Mouse (Mus musculus) liver, embryonic 14.5 days (tissue): Measurements from ENCODE around the gene Pbx1. TPM values are rescaled to one million over a fixed set of nuclear protein-coding genes. Genes with fewer than 3 reads are reported as not detected.

ENCODE experiments used
- ATAC-seq: fragments of 200-750 bp; cut with Nextera tagmentation; 2 replicates; pipeline ENCODE4 v1.8.0; 2017; ENCODE audit warnings: moderate number of reproducible peaks, mild to moderate bottlenecking, moderate library complexity; ENCODE audit not compliant: insufficient read depth
- DNase-seq, 3 experiments: peaks; one replicate each; pipeline ENCODE4 v3.0.0-alpha.2; 2012 to 2013; ENCODE audit warnings: low read depth in 3 of 3, low spot score in 3 of 3
- H3K27ac ChIP-seq: fragments of 300-500 bp; sonication (generic); 2 replicates; pipeline ENCODE4 v1.5.1; 2014; ENCODE audit warnings: moderate library complexity, mild to moderate bottlenecking, control low read depth, inconsistent platforms
- H3K27me3 ChIP-seq: fragments of 300-500 bp; sonication (generic); 2 replicates; pipeline ENCODE4 v1.6.1; 2014; ENCODE audit warnings: mild to moderate bottlenecking, low read length, moderate library complexity; ENCODE audit not compliant: control insufficient read depth, insufficient read depth
- H3K36me3 ChIP-seq: fragments of 300-500 bp; sonication (generic); replicated peaks from 2 replicates; pipeline ENCODE4 v1.6.1; 2014; ENCODE audit warnings: low read depth; ENCODE audit not compliant: control insufficient read depth, insufficient read depth
- H3K4me1 ChIP-seq, 2 experiments: fragments of 200-500 bp in 1 of 2; fragments of 300-500 bp in 1 of 2; sonication (generic) in 1 of 2; replicated peaks; 2 replicates each; pipeline ENCODE4 v1.6.1; 2012 to 2014; ENCODE audit warnings: antibody characterized with exemption in 1 of 2, inconsistent platforms in 1 of 2, low read length in 1 of 2; ENCODE audit not compliant: control insufficient read depth in 2 of 2, insufficient read depth in 2 of 2
- H3K4me2 ChIP-seq: fragments of 300-500 bp; sonication (generic); 2 replicates; pipeline ENCODE4 v1.6.1; 2014; ENCODE audit warnings: low read depth, mild to moderate bottlenecking, control low read depth, moderate library complexity
- H3K4me3 ChIP-seq, 2 experiments: fragments of 200-500 bp in 1 of 2; fragments of 300-500 bp in 1 of 2; sonication (generic) in 1 of 2; 2 replicates each; pipeline ENCODE4 v1.5.1; 2012 to 2014; ENCODE audit warnings: low read depth in 2 of 2, low read length in 2 of 2, mild to moderate bottlenecking in 2 of 2, control low read depth in 1 of 2, inconsistent platforms in 1 of 2, moderate library complexity in 1 of 2; ENCODE audit not compliant: insufficient read depth in 1 of 2
- H3K9ac ChIP-seq: fragments of 300-500 bp; sonication (generic); replicated peaks from 2 replicates; pipeline ENCODE4 v1.6.1; 2014; ENCODE audit warnings: mild to moderate bottlenecking, control low read depth, moderate library complexity
- H3K9me3 ChIP-seq: fragments of 300-500 bp; sonication (generic); 2 replicates; pipeline ENCODE4 v1.6.1; 2016; ENCODE audit warnings: low read length, mixed read lengths; ENCODE audit not compliant: control insufficient read depth
- CTCF ChIP-seq: IDR thresholded peaks from 2 replicates; pipeline ENCODE4 v1.5.1; 2016; ENCODE audit warnings: antibody characterized with exemption, low read depth, control low read depth
- EP300 ChIP-seq: IDR thresholded peaks from 2 replicates; pipeline ENCODE4 v1.6.1; 2016; ENCODE audit warnings: antibody characterized with exemption, low read depth
- WGBS: fragments of 180-500 bp; shearing (Covaris S2); extraction: QIAGEN DNeasy Blood & Tissue Kit; methylation state at CpG from one replicate; pipeline ENCODE4 v1.1.7; 2014; ENCODE audit not compliant: insufficient replicate concordance; 5-methylcytosine and 5-hydroxymethylcytosine counted together
- polyA plus RNA-seq, 2 experiments: library from polyadenylated mRNA; depleted of rRNA in 1 of 2; stranded (reverse) in 1 of 2; unstranded in 1 of 2; fragments of >200 nt; fragmentation: Nextera tagmentation in 1 of 2; extraction: Ambion mirVana in 1 of 2; gene quantifications; 2 replicates each; pipeline versions ENCODE4 v1.2.1 to v1.2.3; 2012 to 2014

Gene Pbx1
- polyA plus RNA-seq, 2 experiments: 1.7 to 2.7 TPM

DNA sequence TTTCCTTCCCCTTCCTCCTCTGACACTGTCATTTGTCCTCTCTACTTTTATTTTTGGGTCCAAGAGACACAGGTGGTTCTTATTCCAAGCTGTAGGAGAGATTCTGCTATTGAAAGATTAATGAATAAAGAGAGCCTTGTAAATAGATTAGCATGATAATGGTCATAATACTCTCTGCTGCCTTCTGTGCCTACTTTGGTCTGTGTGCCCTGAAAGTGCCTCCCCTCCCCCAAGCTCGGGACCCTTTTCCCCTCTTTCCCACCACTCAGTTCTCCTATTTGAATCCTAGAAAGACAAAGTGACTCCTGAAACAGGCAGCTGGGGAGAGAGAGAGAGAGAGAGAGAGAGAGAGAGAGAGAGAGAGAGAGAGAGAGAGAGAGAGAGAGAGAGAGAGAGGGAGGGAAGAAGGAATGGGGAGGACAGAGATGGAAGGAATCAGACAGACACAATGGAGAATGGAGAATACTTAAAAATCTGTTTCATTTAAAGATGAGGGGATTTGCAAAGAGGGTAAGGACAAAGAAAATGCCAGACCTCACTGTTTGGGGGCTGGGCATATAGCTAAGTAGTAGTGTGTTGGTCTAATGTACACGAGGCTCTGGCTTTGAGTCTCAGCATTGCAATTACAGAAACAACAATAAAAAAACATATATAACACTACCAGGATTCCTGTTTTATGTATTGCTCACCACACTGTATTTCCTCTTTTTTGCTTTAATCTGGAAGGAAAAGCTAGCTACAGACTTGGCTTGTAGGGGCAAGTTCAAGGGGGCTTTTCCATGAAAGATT, 145.0 kb downstream of the Pbx1 start:
- Histone ChIP-seq H3K9ac (peak overlapping the region; percentile 73; the same call in 1 of the 2 replicates), H3K4me1 (peaks cover 48 to 63% of the 10 kb centered on the region in 2 experiments), H3K4me3 (no peak overlapping the region), H3K4me2 (peak overlapping the region; percentile 82), H3K36me3 (no peaks in the 10 kb centered on the region), H3K27ac (peak overlapping the region; percentile 95), H3K9me3 (no peaks in the 10 kb centered on the region), H3K27me3 (no peaks in the 10 kb centered on the region)
- WGBS: 18% methylated on average over 2 of the region's 2 CpGs
- ATAC-seq: no peak
- no peak for DNase-seq
- no peak for TF ChIP-seq CTCF
- no peak for TF ChIP-seq EP300

DNA sequence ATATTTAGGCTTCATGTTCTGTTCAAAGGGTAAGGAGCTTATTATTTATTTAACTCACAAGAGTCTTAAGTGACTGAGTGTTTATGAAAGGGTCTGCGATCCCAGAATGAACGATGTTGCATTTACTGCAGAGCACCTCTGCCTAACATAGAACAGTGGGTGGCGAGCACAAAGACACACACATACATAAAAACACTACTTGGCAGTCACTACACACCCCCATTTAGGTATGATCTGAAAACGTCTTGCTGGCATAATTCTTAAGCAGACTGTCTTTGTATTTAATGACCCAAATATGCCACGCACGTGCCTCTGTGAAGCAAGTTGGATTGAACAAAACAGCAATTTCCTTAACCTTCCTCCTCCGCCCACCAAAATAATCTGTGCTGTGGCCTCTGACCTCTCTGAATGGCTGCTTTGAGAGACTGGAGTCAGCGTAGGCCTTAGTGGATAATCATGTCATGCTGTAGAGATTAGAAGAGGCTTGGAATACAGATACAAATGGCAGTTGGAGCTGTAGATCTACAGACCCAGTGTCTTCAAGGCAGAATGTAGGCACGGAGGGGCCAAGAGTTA, 147.4 kb downstream of the Pbx1 start:
- no peak for ATAC-seq
- DNase-seq: no peak
- WGBS: 66% methylated on average over 9 of the region's 9 CpGs

DNA sequence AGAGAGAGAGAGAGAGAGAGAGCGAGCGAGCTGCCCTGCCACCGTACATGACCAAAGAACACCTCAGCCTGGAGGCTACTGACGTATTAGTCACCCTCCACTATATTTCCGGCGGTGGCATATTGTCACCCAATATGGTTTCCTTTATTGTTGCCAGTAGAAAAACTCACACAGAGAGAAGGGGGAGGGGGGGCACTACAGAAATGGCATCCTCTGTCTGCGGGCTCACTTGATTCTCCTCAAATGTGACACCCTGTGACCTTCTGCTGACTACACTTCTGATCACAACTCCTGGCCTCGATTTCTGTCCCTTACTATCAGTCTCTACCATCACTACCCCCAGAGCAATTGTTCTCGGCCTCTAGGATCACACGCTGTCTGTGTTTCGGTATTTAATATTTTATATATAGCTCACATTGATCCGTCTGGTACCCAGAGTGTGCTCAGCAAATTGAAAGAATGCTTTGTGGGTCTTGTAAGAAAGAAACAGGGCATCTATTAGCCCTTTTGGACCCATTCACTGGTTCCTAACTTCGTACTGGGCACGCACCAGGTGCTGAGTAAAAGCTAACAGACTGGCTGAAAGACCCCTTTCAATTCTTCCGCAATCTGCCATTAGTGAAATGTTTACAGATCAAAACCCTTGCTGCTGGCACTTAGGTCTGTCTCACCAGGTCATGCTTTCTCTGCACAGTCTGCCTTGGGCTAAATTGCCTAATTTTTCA, 148.1 kb downstream of the Pbx1 start:
- no peak for TF ChIP-seq EP300
- no peak for TF ChIP-seq CTCF
- no peak overlapping the region for H3K9ac ChIP-seq
- ATAC-seq: no peak
- peaks cover 31 to 39% of the 10 kb centered on the region in 2 experiments for H3K4me1 ChIP-seq
- H3K36me3 ChIP-seq: no peaks in the 10 kb centered on the region
- H3K27ac ChIP-seq: no peak overlapping the region
- no peak overlapping the region for H3K4me3 ChIP-seq
- H3K4me2 ChIP-seq: no peak overlapping the region
- no peaks in the 10 kb centered on the region for H3K27me3 ChIP-seq
- no peaks in the 10 kb centered on the region for H3K9me3 ChIP-seq
- WGBS: 52% methylated on average over 15 of the region's 15 CpGs
- no peak for DNase-seq

More for the DNA sequence above, 147.4 kb downstream of the Pbx1 start:
- Histone ChIP-seq H3K27ac (no peak overlapping the region), H3K27me3 (no peaks in the 10 kb centered on the region), H3K36me3 (no peaks in the 10 kb centered on the region), H3K4me1 (peaks cover 38 to 46% of the 10 kb centered on the region in 2 experiments), H3K9me3 (no peaks in the 10 kb centered on the region), H3K4me2 (no peak overlapping the region), H3K4me3 (no peak overlapping the region), H3K9ac (no peak overlapping the region)
- no peak for TF ChIP-seq EP300
- no peak for TF ChIP-seq CTCF

DNA sequence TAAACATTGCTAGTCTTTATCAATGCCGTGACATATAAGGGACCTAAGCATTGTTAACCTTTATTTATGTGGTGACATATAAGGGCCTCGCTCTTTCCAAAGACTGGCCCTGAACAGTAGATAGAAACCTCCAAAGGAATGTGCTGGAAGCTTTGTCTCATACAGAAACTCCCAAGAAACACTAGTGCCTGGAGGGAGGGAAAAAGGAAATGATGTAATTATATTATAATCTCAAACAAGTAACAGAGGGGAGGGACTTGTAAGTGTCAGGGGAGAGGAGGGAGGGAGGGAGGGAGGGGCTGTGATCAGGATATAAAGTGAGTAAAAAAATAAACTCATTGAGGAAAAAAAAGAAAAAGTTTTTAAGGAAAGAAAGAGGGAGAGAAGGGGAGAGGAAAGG, 148.6 kb downstream of the Pbx1 start:
- 64% methylated on average over 2 of the region's 2 CpGs for WGBS
- Histone ChIP-seq H3K36me3 (no peaks in the 10 kb centered on the region), H3K9me3 (no peaks in the 10 kb centered on the region), H3K4me3 (no peak overlapping the region), H3K27ac (no peak overlapping the region), H3K4me2 (no peak overlapping the region), H3K9ac (no peak overlapping the region), H3K4me1 (peaks cover 25 to 34% of the 10 kb centered on the region in 2 experiments), H3K27me3 (no peaks in the 10 kb centered on the region)
- TF ChIP-seq CTCF (no peak), EP300 (no peak)
- no peak for ATAC-seq
- no peak for DNase-seq

DNA sequence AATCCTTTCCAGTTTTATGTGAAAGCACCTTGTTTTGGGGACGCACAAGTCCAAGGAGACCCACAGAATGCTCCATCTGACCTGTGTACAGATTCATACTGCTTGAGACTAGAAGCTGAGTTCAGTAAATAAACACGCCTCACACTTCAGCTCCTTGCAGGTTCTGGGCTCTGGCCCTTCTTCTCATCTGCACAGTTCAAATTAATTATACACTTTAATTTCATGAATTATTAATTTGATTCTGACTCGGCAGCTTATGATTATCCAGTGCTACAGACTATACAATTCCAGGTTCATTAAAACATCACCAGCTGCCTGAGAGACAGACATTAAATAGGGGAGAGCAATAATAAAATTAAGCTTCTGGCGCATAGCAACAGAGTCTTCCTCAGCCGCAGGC, 156.4 kb downstream of the Pbx1 start:
- DNase-seq (no peak), ATAC-seq (no peak)
- WGBS: 72% methylated on average over 5 of the region's 5 CpGs
- no peak for TF ChIP-seq CTCF
- no peak for TF ChIP-seq EP300
- no peak overlapping the region for H3K27ac ChIP-seq
- no peaks in the 10 kb centered on the region for H3K36me3 ChIP-seq
- no peaks in the 10 kb centered on the region for H3K9me3 ChIP-seq
- H3K27me3 ChIP-seq: no peaks in the 10 kb centered on the region
- H3K9ac ChIP-seq: no peak overlapping the region
- no peak overlapping the region for H3K4me3 ChIP-seq
- H3K4me1 ChIP-seq: no peaks in the 10 kb centered on the region
- H3K4me2 ChIP-seq: no peak overlapping the region
